Mouse (Mus musculus) hindbrain, postnatal 0 days (tissue): ENCODE measurements around the gene Cpne4. TPM values are rescaled to one million over a fixed set of nuclear protein-coding genes. Genes with fewer than 3 reads are reported as not detected.

Experiments
- ATAC-seq: fragments of 200-750 bp; cut with Nextera tagmentation; 2 replicates; pipeline ENCODE4 v1.8.0; 2017; ENCODE audit warnings: mild to moderate bottlenecking, moderate TSS enrichment, moderate library complexity
- DNase-seq: peaks from one replicate; pipeline ENCODE4 v3.0.0-alpha.2; 2015; ENCODE audit warnings: low spot score
- H3K27ac ChIP-seq: fragments of 300-500 bp; sonication (generic); 2 replicates; pipeline ENCODE4 v1.5.1; 2014; ENCODE audit warnings: mild to moderate bottlenecking
- H3K27me3 ChIP-seq: fragments of 300-500 bp; sonication (generic); 2 replicates; pipeline ENCODE4 v1.6.1; 2014; ENCODE audit warnings: low read length, mixed read lengths; ENCODE audit not compliant: insufficient read depth
- H3K36me3 ChIP-seq: fragments of 300-500 bp; sonication (generic); 2 replicates; pipeline ENCODE4 v1.6.1; 2014; ENCODE audit warnings: low read length, mixed read lengths; ENCODE audit not compliant: insufficient read depth
- H3K4me1 ChIP-seq: fragments of 300-500 bp; sonication (generic); 2 replicates; pipeline ENCODE4 v1.6.1; 2014; ENCODE audit warnings: antibody characterized with exemption, low read length, mixed read lengths; ENCODE audit not compliant: insufficient read depth
- H3K4me2 ChIP-seq: fragments of 300-500 bp; sonication (generic); 2 replicates; pipeline ENCODE4 v1.6.1; 2014; ENCODE audit warnings: low read depth, mild to moderate bottlenecking, low read length, moderate library complexity, mixed read lengths
- H3K4me3 ChIP-seq: fragments of 300-500 bp; sonication (generic); 2 replicates; pipeline ENCODE4 v1.5.1; 2014; ENCODE audit warnings: low read length
- H3K9ac ChIP-seq: fragments of 300-500 bp; sonication (generic); replicated peaks from 2 replicates; pipeline ENCODE4 v1.6.1; 2014; ENCODE audit warnings: mild to moderate bottlenecking, low read length, moderate library complexity, mixed read lengths
- H3K9me3 ChIP-seq: fragments of 300-500 bp; sonication (generic); 2 replicates; pipeline ENCODE4 v1.6.1; 2016; ENCODE audit warnings: low read length, mixed read lengths
- CTCF ChIP-seq: IDR thresholded peaks from 2 replicates; pipeline ENCODE4 v1.5.1; 2016; ENCODE audit warnings: antibody characterized with exemption, control low read depth, low read depth
- WGBS: fragments of 180-500 bp; shearing (Covaris S2); extraction: QIAGEN DNeasy Blood & Tissue Kit; methylation state at CpG from one replicate; pipeline ENCODE4 v1.1.7; 2014; 5-methylcytosine and 5-hydroxymethylcytosine counted together
- polyA plus RNA-seq: library from polyadenylated mRNA; unstranded; fragments of >200 nt; fragmentation: Nextera tagmentation; extraction: Ambion mirVana; gene quantifications from 2 replicates; pipeline ENCODE4 v1.2.1, GENCODE M21; 2015
- total RNA-seq: library from RNA; depleted of rRNA; stranded (reverse); fragments of >200 nt; gene quantifications from 2 replicates; pipeline ENCODE4 v1.2.3, GENCODE M21; 2014

The Cpne4 gene
- total and polyA plus RNA-seq, 2 experiments from 2014 or later: 10.9 to 19.3 TPM

- H3K4me1 ChIP-seq: peaks cover 8% of the 10 kb centered on the region; the same call in 1 of the 2 replicates
- H3K27ac ChIP-seq: peak overlapping the region; percentile 41; the same call in 1 of the 2 replicates
- no peak overlapping the region for H3K9ac ChIP-seq
- DNase-seq (peak; percentile 86), ATAC-seq (peak; percentile 80)
- H3K4me2 ChIP-seq: 0 out of 2 replicates have a peak overlapping the region, but pooled peaks have one; percentile 13
- no peak overlapping the region for H3K4me3 ChIP-seq
- no peaks in the 10 kb centered on the region for H3K9me3 ChIP-seq
- 20% methylated on average over 10 of the region's 10 CpGs for WGBS
- no peak for TF ChIP-seq CTCF
- no peaks in the 10 kb centered on the region for H3K36me3 ChIP-seq
- no peaks in the 10 kb centered on the region for H3K27me3 ChIP-seq
These were observed 501.3 kb downstream of the Cpne4 start for GRCm38 (mm10) chr9:105048351-105048750.

- no peak for TF ChIP-seq CTCF
- Histone ChIP-seq H3K27ac (no peak overlapping the region), H3K9ac (no peak overlapping the region), H3K4me2 (no peak overlapping the region), H3K4me1 (peaks cover 8% of the 10 kb centered on the region; the same call in 1 of the 2 replicates), H3K27me3 (no peaks in the 10 kb centered on the region), H3K36me3 (no peaks in the 10 kb centered on the region), H3K4me3 (no peak overlapping the region), H3K9me3 (no peaks in the 10 kb centered on the region)
- DNase-seq: no peak
- ATAC-seq: no peak
- whole genome bisulfite sequencing: 64% methylated on average over 2 of the region's 2 CpGs
These were observed 502.6 kb downstream of the Cpne4 start for GRCm38 (mm10) chr9:105049636-105050035.

GRCm38 (mm10) chr9:105050257-105050656, 503.2 kb downstream of the Cpne4 start:
- WGBS: 59% methylated on average over 2 of the region's 2 CpGs
- Histone ChIP-seq H3K4me1 (peaks cover 8% of the 10 kb centered on the region; the same call in 1 of the 2 replicates), H3K4me2 (no peak overlapping the region), H3K9me3 (no peaks in the 10 kb centered on the region), H3K27me3 (no peaks in the 10 kb centered on the region), H3K9ac (no peak overlapping the region), H3K4me3 (no peak overlapping the region), H3K36me3 (no peaks in the 10 kb centered on the region), H3K27ac (no peak overlapping the region)
- TF ChIP-seq CTCF: peak; percentile 45
- no peak for DNase-seq
- ATAC-seq: no peak

GRCm38 (mm10) chr9:105053147-105053557, 506.1 kb downstream of the Cpne4 start, which contains the start of gene Mrpl3:
TSS of gene Mrpl3 (plus strand) at chr9:105053239.
- DNase-seq (peak; percentile 89), ATAC-seq (peak; percentile 84)
- H3K4me3 ChIP-seq: peak within 1 kb of the TSS; percentile 96
- no peak for TF ChIP-seq CTCF
- H3K4me2 ChIP-seq: peak within 1 kb of the TSS; percentile 80
- WGBS: under 1% methylated on average over 29 of the region's 31 CpGs
- peak within 1 kb of the TSS; percentile 93 for H3K9ac ChIP-seq
- peaks cover 3% of the 10 kb centered on the region; the same call in 1 of the 2 replicates for H3K4me1 ChIP-seq
- no peaks in the 10 kb centered on the region for H3K9me3 ChIP-seq
- H3K36me3 ChIP-seq: peaks cover 25% of the 10 kb centered on the region
- H3K27ac ChIP-seq: peak within 1 kb of the TSS; percentile 74
- no peaks in the 10 kb centered on the region for H3K27me3 ChIP-seq

GRCm38 (mm10) chr9:105053812-105054211, 506.7 kb downstream of the Cpne4 start:
- Histone ChIP-seq H3K27me3 (no peaks in the 10 kb centered on the region), H3K9me3 (no peaks in the 10 kb centered on the region), H3K9ac (peak overlapping the region; percentile 93), H3K27ac (0 out of 2 replicates have a peak overlapping the region, but pooled peaks have one; percentile 74), H3K36me3 (peaks cover 32% of the 10 kb centered on the region), H3K4me2 (peak overlapping the region; percentile 80), H3K4me3 (peak overlapping the region; percentile 96), H3K4me1 (no peaks in the 10 kb centered on the region)
- TF ChIP-seq CTCF: no peak
- 54% methylated on average over 4 of the region's 4 CpGs for WGBS
- DNase-seq (no peak), ATAC-seq (no peak)

- ATAC-seq (no peak), DNase-seq (no peak)
- TF ChIP-seq CTCF: no peak
- H3K27me3 ChIP-seq: no peaks in the 10 kb centered on the region
- no peak overlapping the region for H3K27ac ChIP-seq
- H3K4me3 ChIP-seq: no peak overlapping the region
- no peak overlapping the region for H3K9ac ChIP-seq
- WGBS: 90% methylated on average over 10 of the region's 10 CpGs
- no peaks in the 10 kb centered on the region for H3K4me1 ChIP-seq
- H3K9me3 ChIP-seq: no peaks in the 10 kb centered on the region
- no peak overlapping the region for H3K4me2 ChIP-seq
- peaks cover 36% of the 10 kb centered on the region for H3K36me3 ChIP-seq
These were observed 522.0 kb downstream of the Cpne4 start for GRCm38 (mm10) chr9:105069106-105069505.

GRCm38 (mm10) chr9:105072991-105073748, 526.1 kb downstream of the Cpne4 start:
- H3K9ac ChIP-seq: no peak overlapping the region
- H3K27me3 ChIP-seq: no peaks in the 10 kb centered on the region
- ATAC-seq (no peak), DNase-seq (no peak)
- H3K27ac ChIP-seq: no peak overlapping the region
- TF ChIP-seq CTCF: no peak
- no peaks in the 10 kb centered on the region for H3K4me1 ChIP-seq
- WGBS: 60% methylated on average over 4 of the region's 4 CpGs
- H3K9me3 ChIP-seq: no peaks in the 10 kb centered on the region
- peaks cover 37% of the 10 kb centered on the region for H3K36me3 ChIP-seq
- H3K4me2 ChIP-seq: no peak overlapping the region
- H3K4me3 ChIP-seq: no peak overlapping the region
